Mouse (Mus musculus) erythroblast, embryonic 14.5 days (primary cell): ENCODE data around the gene Tekt5. TPM values are rescaled to one million over a fixed set of nuclear protein-coding genes. Genes with fewer than 3 reads are reported as not detected.

Experiments used
- H3K27me3 ChIP-seq: 2 replicates; pipeline ENCODE4 v1.6.1; 2012; ENCODE audit warnings: inconsistent platforms; ENCODE audit not compliant: control insufficient read depth
- H3K36me3 ChIP-seq: 2 replicates; pipeline ENCODE4 v1.6.1; 2012; ENCODE audit warnings: mild to moderate bottlenecking, inconsistent platforms; ENCODE audit not compliant: control insufficient read depth
- H3K4me1 ChIP-seq: 2 replicates; pipeline ENCODE4 v1.6.1; 2012; ENCODE audit warnings: inconsistent platforms; ENCODE audit not compliant: control insufficient read depth
- H3K4me3 ChIP-seq: replicated peaks from 2 replicates; pipeline ENCODE3; 2012; ENCODE audit warnings: moderate library complexity, mild to moderate bottlenecking, inconsistent platforms
- H3K9me3 ChIP-seq: 2 replicates; pipeline ENCODE4 v1.6.1; 2012; ENCODE audit warnings: low read length, inconsistent platforms, mixed read lengths; ENCODE audit not compliant: control insufficient read depth
- GATA1 ChIP-seq: IDR thresholded peaks from 2 replicates; pipeline ENCODE4 v1.6.1; 2012; ENCODE audit warnings: low read length, inconsistent platforms, mixed read lengths
- TAL1 ChIP-seq: IDR thresholded peaks from 3 replicates; pipeline ENCODE4 v1.6.1; 2012; ENCODE audit warnings: low read length, inconsistent platforms, mixed read lengths
- polyA plus RNA-seq: library from polyadenylated mRNA; stranded (reverse); fragments of >175 nt; gene quantifications from 2 replicates; pipeline ENCODE4 v1.2.3, GENCODE M21; 2012

Tekt5 gene
- polyA plus RNA-seq, 1 experiment: not detected

DNA sequence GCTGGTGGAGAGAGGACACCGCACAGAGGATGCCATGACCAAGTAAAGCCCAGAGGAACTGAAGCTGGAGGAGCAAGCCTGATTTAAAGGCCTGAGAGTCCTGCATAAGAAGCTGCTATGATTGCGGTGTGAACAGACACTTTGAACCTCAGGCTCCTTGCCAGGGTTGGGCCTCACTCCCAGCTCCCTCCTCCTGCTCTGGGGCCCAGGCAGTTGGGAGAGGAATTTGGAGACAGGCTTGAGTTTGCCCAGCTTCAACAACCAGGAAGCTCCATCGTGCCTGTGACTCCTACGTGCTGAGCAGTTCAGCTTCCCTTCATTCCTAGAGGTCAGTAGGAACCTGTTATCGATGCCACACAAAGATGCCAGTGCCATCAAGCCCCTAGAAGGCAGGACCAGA, 45.9 kb downstream of the Tekt5 start:
- Histone ChIP-seq H3K36me3 (no peaks in the 10 kb centered on the region), H3K4me1 (no peaks in the 10 kb centered on the region), H3K4me3 (no peak overlapping the region), H3K9me3 (no peaks in the 10 kb centered on the region), H3K27me3 (no peaks in the 10 kb centered on the region)
- TF ChIP-seq TAL1: no peak
- TF ChIP-seq GATA1: no peak

DNA sequence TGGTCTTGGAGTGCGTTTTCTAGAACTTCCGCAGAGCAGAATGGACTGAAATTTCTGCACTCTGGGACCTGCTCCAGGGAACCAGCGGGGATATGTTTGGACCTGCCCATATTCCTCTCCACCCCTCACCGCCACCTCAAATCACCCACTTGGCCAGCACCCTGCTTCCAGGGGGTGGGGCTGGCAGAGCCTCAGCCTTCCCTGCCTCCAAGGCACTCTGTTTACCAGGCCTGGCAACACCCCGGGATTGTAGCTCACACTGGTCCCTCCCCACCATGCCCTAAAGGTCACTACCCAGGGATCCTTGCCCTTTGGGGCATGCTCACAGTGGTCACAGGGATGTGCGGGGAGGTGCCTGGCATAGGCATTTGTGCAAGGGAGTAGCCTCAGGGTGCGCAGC, 47.7 kb downstream of the Tekt5 start:
- Histone ChIP-seq H3K27me3 (no peaks in the 10 kb centered on the region), H3K36me3 (no peaks in the 10 kb centered on the region), H3K4me3 (no peak overlapping the region), H3K9me3 (no peaks in the 10 kb centered on the region), H3K4me1 (no peaks in the 10 kb centered on the region)
- TF ChIP-seq TAL1 (no peak), GATA1 (no peak)

DNA sequence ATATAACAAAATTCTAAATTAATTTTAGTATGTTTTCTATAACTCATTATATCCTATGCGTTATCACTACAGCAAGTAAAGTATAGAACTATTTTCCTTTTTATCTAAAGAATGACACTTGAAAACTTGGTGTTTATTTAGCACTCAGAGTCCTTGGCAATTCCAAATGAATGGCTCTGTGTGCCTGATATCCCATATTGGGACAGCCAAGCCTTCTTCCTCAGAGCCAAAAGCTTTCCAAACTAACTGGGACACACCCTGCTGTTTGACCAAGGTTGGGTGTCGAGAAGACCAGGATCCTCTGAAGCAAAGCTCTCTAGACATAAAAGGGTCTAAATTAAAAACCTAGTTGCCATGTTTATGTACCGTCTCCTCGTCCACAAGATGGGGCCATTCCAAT, 54.2 kb downstream of the Tekt5 start:
- no peaks in the 10 kb centered on the region; the same call in none of the 2 replicates for H3K9me3 ChIP-seq
- no peaks in the 10 kb centered on the region for H3K4me1 ChIP-seq
- TF ChIP-seq TAL1 (no peak), GATA1 (no peak)
- H3K36me3 ChIP-seq: no peaks in the 10 kb centered on the region
- H3K27me3 ChIP-seq: no peaks in the 10 kb centered on the region
- H3K4me3 ChIP-seq: no peak overlapping the region

DNA sequence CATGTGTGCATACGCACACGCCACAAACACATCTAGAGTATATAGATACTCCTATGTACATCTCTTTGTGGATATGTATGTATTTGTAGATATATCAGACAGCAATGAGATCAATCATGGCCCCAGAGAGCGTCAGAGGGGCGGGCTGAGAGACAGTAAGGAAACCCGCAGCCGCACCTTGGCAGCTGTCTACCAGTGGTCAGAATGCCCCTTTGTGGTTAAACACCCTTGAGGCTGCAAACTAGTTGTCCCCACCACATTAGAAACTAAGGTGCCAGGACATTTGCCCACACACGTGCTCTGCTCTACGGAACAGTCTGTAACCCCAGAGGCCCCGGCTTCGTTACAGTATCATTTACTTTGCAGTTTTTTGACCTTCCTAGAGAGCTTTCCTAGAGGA, 55.4 kb downstream of the Tekt5 start:
- Histone ChIP-seq H3K4me3 (no peak overlapping the region), H3K4me1 (no peaks in the 10 kb centered on the region), H3K27me3 (no peaks in the 10 kb centered on the region), H3K9me3 (no peaks in the 10 kb centered on the region; the same call in none of the 2 replicates), H3K36me3 (no peaks in the 10 kb centered on the region)
- TF ChIP-seq TAL1 (no peak), GATA1 (no peak)

DNA sequence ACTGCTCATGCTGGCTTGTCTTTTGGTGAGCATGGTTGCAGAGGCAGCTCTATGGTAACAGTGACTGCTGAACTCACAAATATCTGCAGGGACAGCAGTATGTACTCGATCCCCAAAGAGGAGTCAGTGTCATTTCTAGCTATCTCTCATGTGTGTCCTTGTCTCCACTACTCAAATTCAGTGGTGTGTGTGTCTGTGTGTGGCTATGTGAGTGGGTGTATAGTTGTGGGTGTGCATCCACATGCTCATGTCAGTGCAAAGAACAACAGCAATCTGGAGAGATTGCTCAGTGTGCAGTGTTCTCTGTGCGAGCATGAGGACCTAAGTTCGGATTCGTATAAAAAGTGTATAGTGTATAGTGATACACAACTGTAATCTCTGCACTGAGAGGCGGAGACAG, 56.7 kb downstream of the Tekt5 start:
- H3K27me3 ChIP-seq: no peaks in the 10 kb centered on the region
- H3K9me3 ChIP-seq: no peaks in the 10 kb centered on the region; the same call in none of the 2 replicates
- no peak overlapping the region for H3K4me3 ChIP-seq
- H3K36me3 ChIP-seq: no peaks in the 10 kb centered on the region
- no peaks in the 10 kb centered on the region for H3K4me1 ChIP-seq
- TF ChIP-seq TAL1: no peak
- no peak for TF ChIP-seq GATA1

DNA sequence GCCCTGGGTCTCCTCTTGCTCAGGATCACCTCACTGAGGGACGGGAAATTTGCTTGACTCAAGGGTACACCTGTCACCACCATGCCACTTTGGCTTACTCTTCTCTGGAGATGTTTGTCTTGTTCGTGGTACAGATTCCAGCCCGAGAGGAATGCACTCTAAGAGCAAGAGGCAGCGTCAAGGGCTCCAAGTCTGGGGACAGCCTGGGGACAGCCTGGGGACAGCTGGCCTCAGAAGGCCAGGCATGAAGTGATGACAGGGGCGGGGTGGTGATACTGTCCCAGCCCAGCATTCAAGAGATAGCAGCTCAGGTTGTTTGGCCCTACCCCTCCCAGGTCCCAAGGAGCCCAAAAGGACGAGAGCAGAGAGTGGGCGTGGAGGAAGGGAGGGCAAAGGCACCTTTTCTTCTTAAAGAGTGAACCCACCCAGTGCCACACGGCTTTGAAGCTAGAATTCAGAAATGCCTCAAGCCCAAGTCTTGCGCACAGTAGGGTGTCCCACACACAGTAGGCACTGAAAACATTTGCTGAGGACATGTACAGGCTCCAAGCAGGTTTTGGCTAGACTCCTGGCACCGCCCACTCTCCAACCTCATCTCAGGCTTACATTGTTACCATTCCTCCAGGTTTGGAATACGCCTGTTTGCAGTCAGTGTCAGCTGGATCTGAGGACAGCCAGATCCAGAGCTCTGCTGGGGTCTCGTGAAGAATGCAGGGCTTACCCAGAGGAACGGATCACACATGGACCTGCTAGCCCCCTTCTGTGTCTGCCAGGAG, 57.7 kb downstream of the Tekt5 start:
- Histone ChIP-seq H3K4me1 (no peaks in the 10 kb centered on the region), H3K4me3 (no peak overlapping the region), H3K36me3 (no peaks in the 10 kb centered on the region), H3K27me3 (no peaks in the 10 kb centered on the region), H3K9me3 (no peaks in the 10 kb centered on the region; the same call in none of the 2 replicates)
- TF ChIP-seq TAL1: no peak
- no peak for TF ChIP-seq GATA1

DNA sequence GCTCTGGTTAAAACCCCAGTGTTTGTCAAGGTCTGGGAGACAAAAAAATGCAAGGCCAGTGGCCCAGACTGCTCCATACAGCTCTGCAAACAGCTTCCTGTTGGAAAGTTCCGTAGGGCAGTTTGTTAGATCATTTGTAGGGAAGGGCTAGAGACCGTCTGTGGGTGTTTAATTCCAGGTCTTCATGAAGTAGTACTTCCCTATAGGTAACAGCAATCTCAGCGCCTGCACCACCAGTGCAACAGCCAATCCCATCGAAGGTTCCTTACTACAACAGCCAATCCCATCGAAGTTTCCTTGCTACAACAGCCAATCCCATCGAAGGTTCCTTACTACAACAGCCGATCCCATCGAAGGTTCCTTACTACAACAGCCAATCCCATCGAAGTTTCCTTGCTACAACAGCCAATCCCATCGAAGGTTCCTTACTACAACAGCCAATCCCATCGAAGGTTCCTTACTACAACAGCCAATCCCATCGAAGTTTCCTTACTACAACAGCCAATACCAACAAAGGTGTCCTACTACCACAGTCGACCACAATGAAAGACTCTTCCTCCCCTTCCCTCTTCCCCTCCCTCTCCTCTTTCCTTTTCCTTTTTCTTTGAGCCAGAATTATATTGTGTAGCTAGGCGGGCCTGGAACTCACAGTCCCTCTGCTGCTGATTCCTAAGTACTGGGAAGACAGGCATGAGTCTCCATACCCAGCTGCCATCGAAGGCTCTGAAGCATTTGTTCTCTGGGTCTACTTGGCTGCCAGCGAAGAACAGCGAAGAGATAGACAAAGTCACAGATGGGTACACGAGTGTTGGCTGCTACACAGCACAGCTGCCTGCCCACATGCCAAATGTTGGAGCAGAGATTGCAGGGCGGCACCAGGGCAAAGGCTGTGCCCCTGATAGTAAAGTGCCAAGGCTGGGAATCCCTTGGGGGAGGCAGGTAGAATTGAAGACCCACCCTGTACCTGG, 58.6 kb downstream of the Tekt5 start:
- TF ChIP-seq TAL1: no peak
- TF ChIP-seq GATA1: no peak
- Histone ChIP-seq H3K36me3 (no peaks in the 10 kb centered on the region), H3K27me3 (no peaks in the 10 kb centered on the region), H3K9me3 (no peaks in the 10 kb centered on the region; the same call in none of the 2 replicates), H3K4me1 (no peaks in the 10 kb centered on the region), H3K4me3 (no peak overlapping the region)

DNA sequence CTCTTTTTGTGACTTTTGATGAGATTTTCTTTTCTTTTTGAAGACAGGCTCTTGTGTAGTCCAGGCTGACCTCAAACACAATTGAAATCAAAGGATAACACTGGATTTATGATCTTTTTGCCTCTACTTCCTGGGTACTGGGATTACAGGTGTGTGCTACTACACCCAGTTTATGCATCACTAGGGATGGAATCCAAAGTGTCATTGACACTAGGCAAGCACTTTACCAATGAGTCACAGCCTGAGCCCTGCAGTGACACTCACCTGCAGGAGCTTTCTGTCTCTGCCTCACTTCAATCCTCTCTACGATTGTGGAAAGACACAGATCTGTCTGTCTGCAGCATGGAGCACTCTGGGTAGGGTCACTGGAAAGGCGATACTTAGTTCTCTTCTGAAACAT, 59.3 kb downstream of the Tekt5 start:
- no peak overlapping the region for H3K4me3 ChIP-seq
- no peaks in the 10 kb centered on the region for H3K4me1 ChIP-seq
- no peaks in the 10 kb centered on the region for H3K36me3 ChIP-seq
- no peaks in the 10 kb centered on the region for H3K27me3 ChIP-seq
- H3K9me3 ChIP-seq: no peaks in the 10 kb centered on the region; the same call in none of the 2 replicates
- TF ChIP-seq TAL1 (no peak), GATA1 (no peak)

DNA sequence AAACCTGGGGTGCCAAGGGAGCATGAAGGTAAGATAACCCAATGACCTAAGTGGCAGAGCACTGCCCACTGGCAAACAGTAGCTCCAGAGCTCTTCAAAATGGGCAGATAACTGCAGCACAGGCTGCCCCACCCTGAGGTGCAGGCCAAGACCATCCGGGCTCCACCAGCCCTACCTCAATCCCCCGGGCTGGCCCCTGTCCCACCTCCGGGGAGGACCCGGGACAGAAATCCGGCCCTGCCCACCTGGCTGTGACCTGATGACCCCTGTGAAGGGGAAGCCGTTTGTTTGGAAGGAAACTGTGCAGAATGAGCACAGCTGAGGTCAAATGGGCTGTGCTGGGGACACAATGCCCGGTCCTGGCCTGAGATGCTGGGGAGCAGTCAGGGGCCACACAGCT, 62.6 kb downstream of the Tekt5 start:
- no peak overlapping the region for H3K4me3 ChIP-seq
- H3K4me1 ChIP-seq: no peaks in the 10 kb centered on the region
- H3K36me3 ChIP-seq: no peaks in the 10 kb centered on the region
- H3K27me3 ChIP-seq: no peaks in the 10 kb centered on the region
- H3K9me3 ChIP-seq: no peaks in the 10 kb centered on the region; the same call in 1 of the 2 replicates
- TF ChIP-seq GATA1: no peak
- no peak for TF ChIP-seq TAL1
